Mouse (Mus musculus) left cerebral cortex, postnatal 10 days (tissue): ENCODE data around the gene Snapin. TPM values are rescaled to one million over a fixed set of nuclear protein-coding genes. Genes with fewer than 3 reads are reported as not detected.
A peak's percentile ranks its signal among the peaks of the same experiment; 100 is the strongest.

Experiments
- DNase-seq, 2 experiments: peaks; one replicate each; pipeline ENCODE4 v3.0.0; 2021 to 2022; ENCODE audit warnings: low spot score in 2 of 2, mixed read lengths in 1 of 2; ENCODE audit errors: extremely low spot score in 1 of 2
- intact Hi-C: fragments of 180-260 bp; cut with DNase I; formaldehyde crosslinking; loops from one replicate; pipeline ENCODE4 v1.15.1; 2025
- total RNA-seq, 2 experiments: library from RNA; stranded (reverse); gene quantifications; 2 replicates each; pipeline ENCODE4 v1.2.3; 2021

Gene Snapin
- total RNA-seq, 2 experiments from 2014 or later, result 46.7 to 47.9 TPM

DNA sequence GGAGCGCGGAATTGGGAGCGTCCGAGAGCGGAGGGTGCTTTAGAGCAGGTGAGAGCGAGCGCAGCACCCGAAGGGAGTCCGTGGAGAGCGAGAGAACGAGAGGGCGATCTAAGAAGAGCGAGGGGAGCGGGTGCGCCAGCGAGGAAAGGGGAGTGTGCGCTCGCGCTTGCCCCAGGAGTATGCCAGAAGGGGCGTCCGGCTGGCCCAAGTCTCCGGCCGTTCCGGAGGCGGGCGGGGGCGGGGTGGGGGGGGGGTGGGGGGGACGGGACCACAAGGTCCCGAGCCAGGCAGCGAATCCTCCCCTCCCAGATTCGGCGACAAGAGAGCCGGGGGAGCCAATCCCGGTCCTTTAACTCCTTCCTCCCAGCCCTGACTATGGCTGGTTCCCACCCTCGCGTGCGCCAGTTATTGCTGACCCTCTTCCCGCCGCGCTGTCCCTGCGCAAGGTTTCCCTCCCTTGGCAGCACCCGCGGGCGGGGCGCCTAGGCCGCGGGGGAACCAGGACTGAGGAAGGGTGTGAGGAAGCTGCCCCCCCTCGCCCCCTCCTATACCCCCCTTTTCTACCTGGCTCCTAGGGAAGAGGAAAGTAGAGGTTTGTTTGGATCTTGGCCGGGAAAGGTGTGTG is 25.0 kb downstream of the Snapin start, which contains the start of gene Npr1:
Gene Npr1 (minus strand): TSS at position 181 of the 625 bp plus-strand sequence.
- intact Hi-C loops, result loop anchor here (2.0 to 5.0 kb wide), 2 partner anchors 33 to 53 kb away; partner anchors contain the start of gene Ints3
- peak in 1 of 2 experiments; percentile 73 for DNase-seq

- peak in 1 of 2 experiments; percentile 48 for DNase-seq
- intact Hi-C loops, result loop anchor here (5.0 kb wide), 1 partner anchor 33 kb away; the partner anchor contains the start of gene Ints3
Observed at GRCm38 (mm10) chr3:90465081-90465685, 25.6 kb downstream of the Snapin start.

DNA sequence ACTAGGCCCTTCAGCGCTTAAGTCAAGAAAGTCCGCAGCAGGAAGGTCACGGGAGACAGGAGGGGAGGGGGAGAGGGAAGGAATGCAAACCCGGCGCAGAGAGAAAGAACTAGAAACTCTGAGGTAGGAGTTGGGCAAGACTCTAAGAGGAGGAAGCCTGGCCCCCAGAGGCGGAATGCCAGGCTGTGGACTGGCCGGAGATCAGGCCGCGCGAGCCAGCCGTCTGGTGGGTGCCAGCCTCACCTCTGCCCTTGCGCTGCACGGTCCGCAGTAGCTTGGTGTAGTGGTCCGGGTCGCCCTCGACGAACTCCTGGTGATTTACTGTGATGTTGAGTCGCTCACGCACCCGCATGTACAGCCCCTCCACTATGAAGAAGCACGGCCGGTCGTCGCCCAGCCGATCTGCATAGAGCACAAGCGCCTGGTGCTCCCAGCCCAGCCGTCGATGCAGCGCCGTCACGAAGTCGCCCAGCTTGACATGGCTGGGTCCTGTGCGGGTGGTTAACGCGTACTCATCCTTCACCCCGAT is 26.2 kb downstream of the Snapin start:
- peak in 1 of 2 experiments; percentile 48 for DNase-seq
- intact Hi-C loops, result loop anchor here (5.0 kb wide), 1 partner anchor 32 kb away; the partner anchor contains the start of gene Ints3

- DNase-seq, result no peak
- intact Hi-C loops, result no loop called here
Observed at GRCm38 (mm10) chr3:90462579-90462978, 28.3 kb downstream of the Snapin start.

GRCm38 (mm10) chr3:90461935-90462334 is 28.9 kb downstream of the Snapin start:
- no peak for DNase-seq
- intact Hi-C loops, result no loop called here

- intact Hi-C loops, result no loop called here
- no peak for DNase-seq
Observed at GRCm38 (mm10) chr3:90460315-90460714, 30.5 kb downstream of the Snapin start.

GRCm38 (mm10) chr3:90459727-90460126 is 31.1 kb downstream of the Snapin start:
- intact Hi-C loops, result no loop called here
- DNase-seq, result no peak

DNA sequence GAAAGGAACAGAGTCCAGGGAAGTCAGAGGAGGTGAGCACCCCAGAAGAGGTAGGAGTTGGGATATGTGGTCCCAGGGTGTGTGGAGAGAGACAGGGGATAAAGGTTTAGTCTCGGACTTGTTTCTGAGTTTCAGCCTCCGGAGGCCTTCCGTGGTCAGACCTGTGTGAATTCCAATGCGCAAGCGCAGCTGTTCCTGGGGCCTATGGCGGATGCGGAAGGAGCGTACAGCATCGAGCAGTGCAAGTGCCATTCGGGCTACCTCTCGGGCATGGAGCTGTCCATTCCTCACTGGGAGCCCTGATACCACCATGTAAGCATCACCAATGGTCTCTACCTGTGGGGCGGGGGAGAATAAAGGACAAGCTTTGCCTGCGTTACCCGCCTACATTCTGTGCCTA is 35.9 kb downstream of the Snapin start:
- DNase-seq, result no peak
- intact Hi-C loops, result no loop called here

DNA sequence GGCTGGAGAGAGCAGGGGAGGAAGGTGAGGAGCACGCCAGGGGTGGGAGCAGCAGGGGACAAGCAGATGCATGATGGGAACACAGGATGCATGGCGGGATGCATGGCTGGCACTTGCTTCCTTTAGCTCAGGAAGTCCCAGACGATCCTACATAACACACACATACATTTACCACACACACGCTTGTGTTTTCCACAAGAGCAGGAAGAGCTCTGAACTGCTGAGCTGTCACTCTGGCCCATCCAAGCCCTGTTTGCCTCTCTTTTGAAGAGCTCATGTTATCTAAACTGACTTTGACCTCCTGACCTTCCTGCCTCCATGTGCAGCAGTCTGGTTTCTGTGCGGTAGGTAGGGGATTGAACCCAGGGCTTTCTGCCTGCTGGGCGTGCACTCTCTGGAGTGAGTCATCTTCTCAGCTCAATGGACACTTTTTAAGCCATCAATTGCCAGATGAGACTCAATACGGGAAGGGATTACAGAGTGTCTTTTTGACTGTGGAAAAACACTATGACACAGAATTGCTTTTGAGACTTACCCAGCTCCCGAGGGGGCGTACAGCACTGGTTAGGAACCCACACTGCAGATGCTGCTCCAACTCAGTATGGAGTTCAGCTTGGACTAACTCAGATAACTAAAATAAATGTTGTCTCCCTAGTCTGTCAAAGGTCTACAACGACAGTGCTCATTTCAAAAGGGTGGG is 39.3 kb downstream of the Snapin start:
- no peak for DNase-seq
- intact Hi-C loops, result no loop called here

DNA sequence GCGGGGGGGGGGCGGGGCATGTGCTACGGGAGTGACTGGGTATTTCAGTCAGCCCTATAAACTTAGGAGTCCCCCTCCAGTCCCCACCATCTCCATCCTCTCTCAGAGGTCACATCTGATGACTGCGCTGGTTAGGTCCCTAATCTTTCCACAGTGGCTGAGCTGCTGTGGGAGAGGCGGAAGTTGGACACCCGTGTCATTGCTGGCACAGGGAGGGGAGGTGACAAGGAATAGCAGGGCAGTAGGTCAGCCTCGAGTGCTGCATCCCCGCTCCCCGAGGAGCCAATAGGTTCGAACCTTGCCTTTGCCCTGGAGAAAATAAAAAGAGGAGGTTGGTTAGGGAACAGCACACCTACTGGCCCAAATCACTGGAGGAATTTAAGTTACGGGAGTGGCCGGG is 40.0 kb downstream of the Snapin start:
- intact Hi-C loops, result no loop called here
- DNase-seq, result no peak

- DNase-seq, result no peak
- intact Hi-C loops, result no loop called here
Observed at GRCm38 (mm10) chr3:90448626-90449025, 42.2 kb downstream of the Snapin start.

GRCm38 (mm10) chr3:90447123-90447494 is 43.7 kb downstream of the Snapin start:
- intact Hi-C loops, result no loop called here
- no peak for DNase-seq

DNA sequence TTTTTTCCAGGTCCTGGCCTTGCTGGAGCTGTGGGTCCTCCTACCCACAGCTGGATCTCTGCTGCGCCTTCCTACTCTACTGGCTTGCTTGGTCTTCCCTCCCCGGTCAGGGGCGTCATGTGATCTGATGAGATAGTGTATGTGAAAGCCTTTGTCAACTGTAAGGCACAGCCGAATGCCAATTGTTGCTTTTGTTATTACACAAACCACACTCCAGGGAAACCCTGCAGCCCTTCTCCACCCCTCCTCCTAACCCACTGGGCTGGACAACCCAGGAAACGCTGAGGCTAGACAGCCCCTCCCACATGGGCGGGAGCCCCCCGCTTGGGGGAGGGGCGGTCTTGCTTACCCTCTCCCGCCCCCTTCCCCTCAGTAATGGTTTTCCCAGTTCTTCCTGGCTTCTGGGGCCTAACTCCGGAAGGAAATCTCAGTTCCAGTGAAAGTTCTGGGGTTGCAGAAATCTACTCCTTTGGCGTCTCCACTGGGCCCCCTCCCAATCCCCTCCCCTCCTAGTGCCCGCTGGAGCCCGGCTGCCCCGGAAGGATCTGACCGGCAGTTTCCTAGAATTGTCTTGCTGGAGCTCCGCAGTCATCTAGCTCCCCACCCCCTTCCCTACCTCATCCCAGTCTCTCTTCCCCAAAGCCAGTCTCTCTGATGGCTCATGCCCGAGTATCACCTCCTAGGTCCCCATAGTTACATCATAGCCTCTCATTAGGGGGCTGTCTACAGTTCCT is 44.3 kb downstream of the Snapin start:
- DNase-seq, result peak; percentile 72 to 92
- intact Hi-C loops, result no loop called here

DNA sequence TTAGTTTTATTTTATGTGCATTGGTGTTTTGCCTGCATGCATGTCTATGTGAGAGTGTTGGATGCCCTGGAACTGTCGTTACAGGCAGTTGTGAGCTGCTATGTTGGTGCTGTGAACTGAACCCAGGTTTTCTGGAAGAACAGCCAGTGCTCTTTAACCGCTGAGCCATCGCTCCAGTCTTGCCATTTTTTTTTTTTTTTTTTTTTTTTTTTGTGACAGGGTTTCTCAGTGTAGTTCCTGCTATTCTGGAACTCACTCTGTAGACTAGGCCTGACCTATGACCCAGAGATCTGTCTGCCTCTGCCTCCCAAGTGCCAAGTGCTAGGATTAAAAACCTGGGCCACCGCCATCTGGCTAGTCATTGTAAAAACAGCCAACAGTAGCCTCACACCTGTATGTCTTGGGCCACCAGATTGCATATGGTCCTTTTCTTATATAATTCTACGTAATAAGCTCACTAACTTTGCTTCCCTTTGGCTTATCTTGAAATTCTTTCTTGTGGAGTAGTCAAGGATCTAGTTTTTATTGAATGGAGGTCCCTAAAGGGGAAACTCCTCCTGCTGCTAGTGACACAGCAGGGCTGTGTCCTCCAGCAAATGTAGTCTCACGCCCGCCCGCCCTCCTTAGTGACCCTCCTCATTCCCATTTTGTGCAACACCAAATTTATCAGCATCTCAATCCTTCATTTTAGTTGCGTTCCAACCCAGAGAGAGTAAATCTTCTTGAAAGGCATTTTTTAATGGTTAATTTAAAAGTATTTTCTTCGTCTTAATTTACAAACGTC is 45.2 kb downstream of the Snapin start:
- intact Hi-C loops, result no loop called here
- no peak for DNase-seq

DNA sequence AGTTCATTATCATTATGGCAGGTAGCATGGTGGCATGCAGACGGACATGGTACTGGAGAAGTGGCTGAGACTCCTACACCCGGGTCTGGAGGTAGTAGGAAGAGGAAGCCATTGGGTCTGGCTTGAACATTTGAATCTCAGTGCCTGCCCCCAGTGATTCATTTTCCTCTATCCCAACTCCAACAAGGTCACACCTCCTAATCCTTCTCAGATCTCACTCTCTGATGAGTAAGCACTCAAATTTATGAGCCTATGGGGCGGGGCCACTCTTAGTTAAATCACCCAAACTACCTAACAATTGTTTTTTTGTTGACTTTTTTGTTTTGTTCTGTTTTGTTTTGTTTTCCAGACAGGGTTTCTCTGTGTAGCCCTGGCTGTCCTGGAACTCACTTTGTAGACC is 46.9 kb downstream of the Snapin start:
- no peak for DNase-seq
- intact Hi-C loops, result no loop called here

DNA sequence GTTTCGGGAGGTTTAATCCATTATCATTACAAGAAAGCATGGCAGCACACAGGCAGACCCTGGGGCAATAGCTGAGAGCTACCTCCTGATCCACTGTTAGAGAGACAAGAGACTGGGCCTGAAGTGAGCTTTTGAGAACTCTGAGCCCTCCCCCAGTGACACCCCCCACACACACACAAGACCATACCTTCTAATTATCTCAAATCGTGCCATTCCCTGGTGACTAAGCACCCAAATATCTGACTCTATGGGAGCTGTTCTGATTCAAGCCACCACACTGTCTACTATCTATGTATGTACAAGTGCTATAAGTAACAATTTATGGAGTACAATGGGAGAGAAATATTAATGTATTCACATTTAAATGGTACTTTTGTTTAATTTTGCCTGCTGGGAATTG is 50.1 kb downstream of the Snapin start:
- DNase-seq, result no peak
- intact Hi-C loops, result no loop called here
